Mouse (Mus musculus): ENCODE measurements at regions not wholly inside any gene's neighbourhood (a gene's known extent, or its start where the extent isn't known, plus 50 kb on each side); places are given as distances from the start of the nearest gene placed in this dataset.

DNA sequence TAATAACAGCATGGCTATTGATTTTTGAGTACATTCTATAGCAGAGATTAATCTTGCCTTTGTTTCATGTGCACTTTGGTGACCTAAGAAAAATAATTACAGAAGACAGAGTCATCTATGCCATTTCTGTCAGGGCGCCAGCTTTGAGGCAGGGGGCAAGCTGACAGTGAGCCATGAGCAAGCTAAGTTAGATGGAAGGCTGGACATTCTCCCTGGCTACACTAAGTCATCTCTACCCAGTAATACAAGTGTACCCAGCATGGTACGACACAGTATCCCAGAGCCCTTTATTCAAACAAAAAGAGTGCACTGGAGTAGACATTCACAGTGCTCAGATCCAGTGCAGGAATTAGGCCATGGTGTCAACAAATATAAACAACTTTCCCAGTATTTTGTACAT, 549.6 kb upstream of the Lcorl start:
- TF ChIP-seq CTCF (IDR thresholded peaks at IDR 0.05; ENCODE audit: low read depth) (no peak), EP300 (IDR thresholded peaks at IDR 0.05; ENCODE audit: low read depth) (no peak)
